Mouse (Mus musculus) neural tube, postnatal 0 days (tissue): ENCODE data around the gene AC131692.1. TPM values are rescaled to one million over a fixed set of nuclear protein-coding genes. Genes with fewer than 3 reads are reported as not detected.

Source experiments
- microRNA-seq: library from miRNA; unstranded; fragments of <30 nt; microRNA quantifications from one replicate; pipeline ENCODE4, GENCODE M21; 2016
- polyA plus RNA-seq: library from polyadenylated mRNA; unstranded; fragments of >200 nt; fragmentation: Nextera tagmentation; extraction: Ambion mirVana; gene quantifications from 2 replicates; pipeline ENCODE4 v1.2.1, GENCODE M21; 2015

AC131692.1 gene
- polyA plus RNA-seq, 1 experiment from 2014 or later, result not detected

Small RNA genes lying within 50 kb of the gene (microRNA-seq; reads per million reads assigned to microRNA genes)
- 2.3 reads per million for gene Mir6988

Other genes starting within 250 kb of the AC131692.1 start
- gene Frmd8, start 219.1 kb upstream of the AC131692.1 start, polyA plus RNA-seq, result 12.2 and 12.5 TPM in 2 replicates
- gene Slc25a45, start 216.6 kb upstream of the AC131692.1 start, polyA plus RNA-seq, result 2.9 TPM in 2 replicates
- gene Tigd3, start 200.3 kb upstream of the AC131692.1 start, polyA plus RNA-seq, result 6.3 and 8.0 TPM in 2 replicates
- gene Dpf2, start 181.4 kb upstream of the AC131692.1 start, polyA plus RNA-seq, result 49.1 and 55.8 TPM in 2 replicates
- gene Cdc42ep2, start 169.6 kb upstream of the AC131692.1 start, polyA plus RNA-seq, result 18.7 and 21.8 TPM in 2 replicates
- gene Pola2, start 130.2 kb upstream of the AC131692.1 start, polyA plus RNA-seq, result 15.5 and 17.6 TPM in 2 replicates
- not detected in 2 replicates for gene Slc22a20, start 108.3 kb upstream of the AC131692.1 start, polyA plus RNA-seq
- 5.2 and 5.8 TPM in 2 replicates for gene Capn1, start 78.5 kb upstream of the AC131692.1 start, polyA plus RNA-seq
- gene Syvn1, start 47.8 kb upstream of the AC131692.1 start, polyA plus RNA-seq, result 28.0 and 31.6 TPM in 2 replicates
- 51.3 and 60.2 TPM in 2 replicates for gene Mrpl49, start 36.6 kb upstream of the AC131692.1 start, polyA plus RNA-seq
- gene Fau, start 36.6 kb upstream of the AC131692.1 start, polyA plus RNA-seq, result 603 and 680 TPM in 2 replicates
- 44.4 and 45.4 TPM in 2 replicates for gene Znhit2, start 33.2 kb upstream of the AC131692.1 start, polyA plus RNA-seq
- 53.5 and 57.5 TPM in 2 replicates for gene Tm7sf2, start 26.0 kb upstream of the AC131692.1 start, polyA plus RNA-seq
- 76.7 and 77.3 TPM in 2 replicates for gene Vps51, start 17.2 kb upstream of the AC131692.1 start, polyA plus RNA-seq
- not detected in 2 replicates for gene Tmem262, start 14.4 kb upstream of the AC131692.1 start, polyA plus RNA-seq
- 0.75 TPM in 1 of 2 replicates, not detected in the other for gene Gm28374, start 12.2 kb upstream of the AC131692.1 start, polyA plus RNA-seq
- gene Zfpl1, start 9.5 kb upstream of the AC131692.1 start, polyA plus RNA-seq, result 75.3 and 75.4 TPM in 2 replicates
- gene Cdca5, start 9.4 kb upstream of the AC131692.1 start, polyA plus RNA-seq, result 2.8 and 3.1 TPM in 2 replicates
- 0.27 TPM in 2 replicates for gene Naaladl1, start 11.4 kb downstream of the AC131692.1 start, polyA plus RNA-seq
- gene Sac3d1, start 24.2 kb downstream of the AC131692.1 start, polyA plus RNA-seq, result 53.9 and 58.0 TPM in 2 replicates
- 51.8 and 61.0 TPM in 2 replicates for gene Snx15, start 33.9 kb downstream of the AC131692.1 start, polyA plus RNA-seq
- 0.18 TPM in 1 of 2 replicates, not detected in the other for gene Batf2, start 46.6 kb downstream of the AC131692.1 start, polyA plus RNA-seq
- 163 TPM in 2 replicates for gene Arl2, start 47.1 kb downstream of the AC131692.1 start, polyA plus RNA-seq
- gene Majin, start 90.0 kb downstream of the AC131692.1 start, polyA plus RNA-seq, result not detected in 2 replicates
- gene Gpha2, start 132.0 kb downstream of the AC131692.1 start, polyA plus RNA-seq, result 0.67 and 0.69 TPM in 2 replicates
- 150 and 175 TPM in 2 replicates for gene Ppp2r5b, start 141.5 kb downstream of the AC131692.1 start, polyA plus RNA-seq
- 8.0 and 12.7 TPM in 2 replicates for gene Atg2a, start 147.2 kb downstream of the AC131692.1 start, polyA plus RNA-seq
- 66.0 and 70.7 TPM in 2 replicates for gene Ehd1, start 182.3 kb downstream of the AC131692.1 start, polyA plus RNA-seq
- 0.28 and 0.34 TPM in 2 replicates for gene Cdc42bpg, start 212.0 kb downstream of the AC131692.1 start, polyA plus RNA-seq
- gene Men1, start 240.6 kb downstream of the AC131692.1 start, polyA plus RNA-seq, result 56.2 and 63.5 TPM in 2 replicates
- 22.5 and 32.9 TPM in 2 replicates for gene Map4k2, start 246.7 kb downstream of the AC131692.1 start, polyA plus RNA-seq